Mouse (Mus musculus): Measurements from ENCODE around the gene Arnt2.

GRCm38 (mm10) chr7:84203981-84204380 is 206.0 kb downstream of the Arnt2 start:
- TF ChIP-seq POLR2A (IDR thresholded peaks at IDR 0.05; ENCODE audit: insufficient read depth, low read depth, low read length) (no peak), CTCF (IDR thresholded peaks at IDR 0.05; ENCODE audit: insufficient read depth, low read depth, low read length) (no peak)

Data from olfactory bulb, adult 2 months (tissue).